Mouse (Mus musculus) myocyte (in vitro differentiated cells): ENCODE data around the gene Prkrip1.

Experiments used
- CEBPB ChIP-seq: IDR thresholded peaks from 2 replicates; pipeline ENCODE4 v1.6.1; 2011; ENCODE audit warnings: mild to moderate bottlenecking, moderate library complexity; ENCODE audit not compliant: poor library complexity, insufficient read depth, severe bottlenecking
- MAX ChIP-seq: IDR thresholded peaks from one replicate; pipeline ENCODE4 v1.6.1; 2011; ENCODE audit warnings: low read depth, mild to moderate bottlenecking, control low read depth
- MYOG ChIP-seq, 3 experiments: IDR thresholded peaks; one replicate each; pipeline ENCODE4 v1.6.1; 2011; ENCODE audit warnings: control low read depth in 2 of 3, low read depth in 2 of 3, mild to moderate bottlenecking in 2 of 3; ENCODE audit not compliant: insufficient read length in 2 of 3, control insufficient read depth in 1 of 3, insufficient read depth in 1 of 3
- POLR2A ChIP-seq: IDR thresholded peaks from one replicate; pipeline ENCODE4 v1.6.1; 2011; ENCODE audit warnings: low read depth, mild to moderate bottlenecking, control low read depth, moderate library complexity; ENCODE audit not compliant: insufficient read length
- REST ChIP-seq: IDR thresholded peaks from one replicate; pipeline ENCODE4 v1.6.1; 2011; ENCODE audit warnings: mild to moderate bottlenecking, control low read depth, moderate library complexity; ENCODE audit not compliant: insufficient read depth, insufficient read length
- SRF ChIP-seq: IDR thresholded peaks from one replicate; pipeline ENCODE4 v1.6.1; 2011; ENCODE audit warnings: low read depth; ENCODE audit not compliant: control insufficient read depth, insufficient read length

GRCm38 (mm10) chr5:136169626-136170511 is 28.9 kb downstream of the Prkrip1 start:
- no peak for TF ChIP-seq POLR2A
- no peak for TF ChIP-seq MAX
- TF ChIP-seq REST = no peak
- TF ChIP-seq SRF = no peak
- no peak for TF ChIP-seq MYOG (IDR thresholded peaks at IDR 0.05; ENCODE audit: control insufficient read depth in 1 of 3, insufficient read depth in 1 of 3, insufficient read length in 2 of 3, low read depth in 2 of 3)
- no peak for TF ChIP-seq CEBPB
